In the genomic region with DNA sequence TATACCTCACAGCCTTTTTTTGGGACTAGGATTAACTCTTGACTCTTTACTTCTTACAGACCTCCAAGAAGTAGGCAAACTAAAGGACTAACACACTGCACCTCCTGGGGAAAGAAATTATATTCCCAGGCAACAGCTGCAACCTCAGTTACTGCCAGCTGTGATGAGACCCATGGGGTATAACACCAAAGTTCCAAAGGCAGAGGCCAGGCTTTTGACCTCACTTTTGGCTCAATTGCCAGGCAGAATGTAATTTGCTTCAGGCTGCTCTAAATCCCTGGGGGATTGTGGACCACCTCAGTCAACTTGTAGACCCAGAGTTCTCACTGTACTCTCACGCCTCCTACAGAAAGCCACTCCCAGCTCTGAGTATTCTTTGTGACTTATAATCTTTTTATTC, we compare ENCODE assay signal across 26 mouse cellular contexts. TPM values are rescaled to one million over a fixed set of nuclear protein-coding genes. Genes with fewer than 3 reads are reported as not detected.
DNase-seq lines count a peak whose midpoint lies in the region; ATAC-seq and TF ChIP-seq lines count a peak whose summit lies in the region.
"Had no signal": no experiment of that assay in that cellular context is flagged by ENCODE, and none has a peak within 500 bp of the region (broad histone marks: within the 10 kb centered on the region; RNA-seq: fewer than 3 reads in every experiment).

No protein-coding gene starts in this region.

- TF ChIP-seq CTCF in gastrocnemius, adult 2 months (IDR thresholded peaks at IDR 0.05), result no peak

- H3K9me3 ChIP-seq in limb, embryonic 13.5 days, result no peaks in the 10 kb centered on the region
- no peaks in the 10 kb centered on the region for H3K9me3 ChIP-seq in limb, embryonic 10.5 days (replicated peaks)
- H3K9me3 ChIP-seq: embryonic facial prominence, embryonic 13.5 days; forebrain, embryonic 10.5 days; forebrain, embryonic 13.5 days; heart, embryonic 13.5 days had no signal

- no peak overlapping the region for H3K27ac ChIP-seq in gastrocnemius, adult 2 months
- no peak overlapping the region for H3K27ac ChIP-seq in limb, embryonic 13.5 days
- H3K27ac ChIP-seq in limb, embryonic 10.5 days, result no peak overlapping the region
- H3K27ac ChIP-seq: embryonic facial prominence, embryonic 13.5 days; forebrain, embryonic 10.5 days; forebrain, embryonic 13.5 days; heart, embryonic 13.5 days; hindbrain, embryonic 14.5 days; hindbrain, postnatal 0 days had no signal

- no peak overlapping the region for H3K4me3 ChIP-seq in gastrocnemius, adult 2 months
- no peak overlapping the region for H3K4me3 ChIP-seq in limb, embryonic 13.5 days
- no peak overlapping the region for H3K4me3 ChIP-seq in limb, embryonic 10.5 days
- no peak overlapping the region for H3K4me3 ChIP-seq in myocyte
- H3K4me3 ChIP-seq: embryonic facial prominence, embryonic 13.5 days; forebrain, embryonic 10.5 days; forebrain, embryonic 13.5 days; heart, embryonic 13.5 days had no signal

- intact Hi-C loops in gastrocnemius, postnatal 14 days (cut with DNase I; ENCODE audit: low total_unique reads), result no loop called here
- intact Hi-C loops in gastrocnemius, adult 2 months (cut with DNase I), result no loop called here

- 45% methylated on average over 1 of the region's 1 CpGs for WGBS in limb, embryonic 13.5 days
- 77% methylated on average over 1 of the region's 1 CpGs for WGBS in limb, embryonic 10.5 days

- no peak for TF ChIP-seq POLR2A in myocyte (IDR thresholded peaks at IDR 0.05; ENCODE audit: insufficient read length, low read depth)

- ATAC-seq in limb, embryonic 13.5 days (ENCODE audit: low FRiP score, low read depth), result peak; percentile 61; the same call in 1 of the 2 replicates
- ATAC-seq: activated CD4-positive, CD25-positive, alpha-beta regulatory T cell, adult 4 months; forebrain, embryonic 13.5 days; forebrain, embryonic 16.5 days; hindbrain, postnatal 0 days; inflammation-experienced regulatory T-cells, adult 6 months; intestine, embryonic 16.5 days had no signal

- no peak overlapping the region for H3ac ChIP-seq in myocyte (ENCODE audit: control insufficient read depth, insufficient read length)

- peak; percentile 9 for DNase-seq in gastrocnemius, postnatal 14 days
- DNase-seq in gastrocnemius, adult 2 months, result no peak
- no peak for DNase-seq in limb, embryonic 10.5 days (ENCODE audit: low spot score)
- DNase-seq in forelimb bud, embryonic 11.5 days (ENCODE audit: low read depth, low spot score), result peak; percentile 7
- no peak for DNase-seq in c-Kit-positive CD71-positive TER-119-positive erythroid progenitor cells, embryonic 14.5 days (ENCODE audit: low spot score)
- no peak for DNase-seq in layer of hippocampus, postnatal 14 days (ENCODE audit: low spot score in 2 of 2)
- DNase-seq: adrenal gland, adult 8-10 months; adrenal gland, postnatal 25 days; cerebellum, adult 18-20 months; cerebellum, adult 9-10 months; cerebellum, postnatal 14 days; heart, adult 18-20 months; heart, postnatal 4 days had no signal

- no peaks in the 10 kb centered on the region for H3K36me3 ChIP-seq in limb, embryonic 13.5 days
- no peaks in the 10 kb centered on the region for H3K36me3 ChIP-seq in limb, embryonic 10.5 days
- H3K36me3 ChIP-seq in myocyte (ENCODE audit: control insufficient read depth, insufficient read depth), result no peaks in the 10 kb centered on the region
- H3K36me3 ChIP-seq: embryonic facial prominence, embryonic 13.5 days; forebrain, embryonic 10.5 days; heart, embryonic 13.5 days had no signal

- H3K9ac ChIP-seq in limb, embryonic 13.5 days, result no peak overlapping the region
- H3K9ac ChIP-seq: embryonic facial prominence, embryonic 13.5 days; forebrain, embryonic 13.5 days; heart, embryonic 13.5 days; hindbrain, embryonic 14.5 days had no signal

- H3K79me2 ChIP-seq in myocyte (ENCODE audit: control insufficient read depth, insufficient read depth), result no peaks in the 10 kb centered on the region

- H3K4me2 ChIP-seq in limb, embryonic 13.5 days (replicated peaks), result no peak overlapping the region
- H3K4me2 ChIP-seq in myocyte (ENCODE audit: low read depth), result no peak overlapping the region
- H3K4me2 ChIP-seq: embryonic facial prominence, embryonic 13.5 days; forebrain, embryonic 13.5 days; heart, embryonic 13.5 days; hindbrain, embryonic 14.5 days had no signal

- H3K4me1 ChIP-seq in limb, embryonic 13.5 days, result no peaks in the 10 kb centered on the region
- no peaks in the 10 kb centered on the region for H3K4me1 ChIP-seq in limb, embryonic 10.5 days
- H3K4me1 ChIP-seq: embryonic facial prominence, embryonic 13.5 days; forebrain, embryonic 10.5 days; forebrain, embryonic 13.5 days; heart, embryonic 13.5 days had no signal

- H3K27me3 ChIP-seq in limb, embryonic 13.5 days, result no peaks in the 10 kb centered on the region
- H3K27me3 ChIP-seq in limb, embryonic 10.5 days (ENCODE audit: low read depth, poor library complexity, severe bottlenecking), result no peaks in the 10 kb centered on the region
- H3K27me3 ChIP-seq in myocyte (ENCODE audit: control insufficient read depth, insufficient read depth, insufficient read length), result no peaks in the 10 kb centered on the region
- H3K27me3 ChIP-seq: embryonic facial prominence, embryonic 13.5 days; forebrain, embryonic 13.5 days; heart, embryonic 13.5 days had no signal

TF ChIP-seq in myocyte, 11 proteins besides CTCF, POLR2A, EP300 and RAD21:
- TF ChIP-seq TCF12 (IDR thresholded peaks at IDR 0.05; ENCODE audit: insufficient read depth, poor library complexity, severe bottlenecking) (no peak), MYOD1 (IDR thresholded peaks at IDR 0.05; ENCODE audit: control insufficient read depth in 1 of 3, insufficient read length in 2 of 3, low read depth in 2 of 3) (peak in 2 of 3 experiments; percentile 22 to 48), USF1 (IDR thresholded peaks at IDR 0.05; ENCODE audit: low read depth) (no peak), CEBPB (IDR thresholded peaks at IDR 0.05; ENCODE audit: insufficient read depth, poor library complexity, severe bottlenecking) (no peak), POLR2AphosphoS2 (IDR thresholded peaks at IDR 0.05; ENCODE audit: insufficient read length, low read depth) (no peak), MYOG (IDR thresholded peaks at IDR 0.05; ENCODE audit: control insufficient read depth in 1 of 3, insufficient read depth in 1 of 3, insufficient read length in 2 of 3, low read depth in 2 of 3) (no peak)

RNA-seq across cellular contexts. Expression of gene Serpinb2, which starts 26.2 kb away (rescaled TPM):
- not detected for total RNA-seq in gastrocnemius, postnatal 14 days (2021)
- not detected for total RNA-seq in gastrocnemius, adult 2 months (2021)
- 0.29 and 0.77 TPM in 2 replicates for polyA plus RNA-seq in limb, embryonic 13.5 days (2015; fragmentation: Nextera tagmentation; extraction: Ambion mirVana)
- 0.13 TPM in 1 of 2 replicates, not detected in the other for polyA plus RNA-seq in limb, embryonic 10.5 days (2016; fragmentation: Nextera tagmentation; extraction: Ambion mirVana)
- 0.06 TPM for polyA plus RNA-seq in myocyte (2012; fragmentation: generic; extraction: Trizol)
- total RNA-seq in layer of hippocampus, postnatal 14 days (2021), result not detected
- total RNA-seq: adrenal gland, postnatal 25 days; heart, postnatal 4 days had no signal
- polyA plus RNA-seq: activated CD4-positive, CD25-positive, alpha-beta regulatory T cell, adult 4 months; forebrain, embryonic 10.5 days; heart, embryonic 13.5 days; hindbrain, embryonic 11.5 days; hindbrain, embryonic 14.5 days; inflammation-experienced regulatory T-cells, adult 6 months had no signal

RNA-seq across cellular contexts. Expression of gene Serpinb8, which starts 52.4 kb away (rescaled TPM):
- total RNA-seq in gastrocnemius, postnatal 14 days (2021), result 1 to 10 TPM; 1.8 to 4.6 TPM
- 1 to 10 TPM; 1.3 to 2.3 TPM for total RNA-seq in gastrocnemius, adult 2 months (2021)
- 1.6 and 2.1 TPM in 2 replicates for polyA plus RNA-seq in limb, embryonic 13.5 days (2015; fragmentation: Nextera tagmentation; extraction: Ambion mirVana)
- 0.15 and 0.36 TPM in 2 replicates for polyA plus RNA-seq in limb, embryonic 10.5 days (2016; fragmentation: Nextera tagmentation; extraction: Ambion mirVana)
- polyA plus RNA-seq in myocyte (2012; fragmentation: generic; extraction: Trizol), result 5.5 TPM
- 1 to 10 TPM; 4.1 to 5.8 TPM for total RNA-seq in layer of hippocampus, postnatal 14 days (2021)
- polyA plus RNA-seq: activated CD4-positive, CD25-positive, alpha-beta regulatory T cell, adult 4 months had no signal

Comparison
In these comparisons a context has a peak if more than half of its experiments do, and no peak if none do; other contexts are left out.
1. DNase-seq: peak in gastrocnemius, postnatal 14 days (single experiment) and forelimb bud, embryonic 11.5 days (single experiment); none in gastrocnemius, adult 2 months (single experiment), limb, embryonic 10.5 days (single experiment), c-Kit-positive CD71-positive TER-119-positive erythroid progenitor cells, embryonic 14.5 days (single experiment) and layer of hippocampus, postnatal 14 days (0 of 2).